Mouse (Mus musculus) heart, adult 11 months (tissue): ENCODE data around the gene B4galt2.
A peak's percentile ranks its signal among the peaks of the same experiment; 100 is the strongest.

ENCODE experiments used
- DNase-seq: peaks from one replicate; pipeline ENCODE4 v3.0.0; 2022

Gene B4galt2

GRCm38 (mm10) chr4:117882701-117883691 is at the start of gene B4galt2:
TSS of gene B4galt2 (minus strand) at chr4:117883487.
- peak; percentile 97 for DNase-seq

GRCm38 (mm10) chr4:117929391-117929881 is 46.1 kb upstream of the B4galt2 start, which contains the start of gene Artn:
TSS of gene Artn (minus strand) at chr4:117929763.
- DNase-seq = no peak

- peak; percentile 94 for DNase-seq
These were observed 45.5 kb upstream of the B4galt2 start for GRCm38 (mm10) chr4:117928699-117929241.

- DNase-seq = no peak
These were observed 44.9 kb upstream of the B4galt2 start for GRCm38 (mm10) chr4:117928234-117928633.

GRCm38 (mm10) chr4:117926545-117927482 is 43.5 kb upstream of the B4galt2 start:
- no peak for DNase-seq

GRCm38 (mm10) chr4:117924916-117925315 is 41.6 kb upstream of the B4galt2 start:
- no peak for DNase-seq

- no peak for DNase-seq
These were observed 40.2 kb upstream of the B4galt2 start for GRCm38 (mm10) chr4:117923450-117923849.

- no peak for DNase-seq
These were observed 38.1 kb upstream of the B4galt2 start for GRCm38 (mm10) chr4:117921358-117921757.

- no peak for DNase-seq
These were observed 35.5 kb upstream of the B4galt2 start for GRCm38 (mm10) chr4:117918762-117919161.

- DNase-seq = no peak
These were observed 35.0 kb upstream of the B4galt2 start for GRCm38 (mm10) chr4:117918261-117918660.

- DNase-seq = no peak
These were observed 34.6 kb upstream of the B4galt2 start for GRCm38 (mm10) chr4:117917847-117918246.

GRCm38 (mm10) chr4:117917402-117917801 is 34.1 kb upstream of the B4galt2 start:
- DNase-seq = no peak

GRCm38 (mm10) chr4:117916386-117916785 is 33.1 kb upstream of the B4galt2 start:
- no peak for DNase-seq

- no peak for DNase-seq
These were observed 32.3 kb upstream of the B4galt2 start for GRCm38 (mm10) chr4:117915489-117916105.

GRCm38 (mm10) chr4:117914591-117915442 is 31.5 kb upstream of the B4galt2 start, which contains the start of gene Ipo13:
TSS of gene Ipo13 (minus strand) at chr4:117914999.
- peak; percentile 99 for DNase-seq

GRCm38 (mm10) chr4:117914031-117914430 is 30.7 kb upstream of the B4galt2 start:
- peak; percentile 95 for DNase-seq

- DNase-seq = peak; percentile 93
These were observed 30.1 kb upstream of the B4galt2 start for GRCm38 (mm10) chr4:117913421-117913820.

- no peak for DNase-seq
These were observed 29.5 kb upstream of the B4galt2 start for GRCm38 (mm10) chr4:117912685-117913273.

- DNase-seq = peak; percentile 92
These were observed 28.9 kb upstream of the B4galt2 start for GRCm38 (mm10) chr4:117912131-117912561.

GRCm38 (mm10) chr4:117908834-117909453 is 25.7 kb upstream of the B4galt2 start:
- no peak for DNase-seq
